26 mouse cellular contexts compared by ENCODE assay signal in genomic region chr6:39978942-39979341, GRCm38 (mm10).
DNase-seq lines count a peak whose midpoint lies in the region; ATAC-seq lines count a peak whose summit lies in the region.
"Had no signal": no experiment of that assay in that cellular context is flagged by ENCODE, and none has a peak within 500 bp of the region (broad histone marks: within the 10 kb centered on the region; RNA-seq: fewer than 3 reads in every experiment).

No protein-coding gene starts in this region.

- no peak overlapping the region for H3K4me2 ChIP-seq in liver, embryonic 12.5 days
- H3K4me2 ChIP-seq: embryonic facial prominence, embryonic 15.5 days; heart, embryonic 15.5 days; limb, embryonic 12.5 days; liver, embryonic 15.5 days; neural tube, embryonic 15.5 days had no signal

- WGBS in liver, embryonic 12.5 days (ENCODE audit: insufficient replicate concordance): 59% methylated on average over 4 of the region's 4 CpGs

- no peaks in the 10 kb centered on the region for H3K4me1 ChIP-seq in liver, embryonic 12.5 days
- H3K4me1 ChIP-seq: embryonic facial prominence, embryonic 15.5 days; forebrain, embryonic 10.5 days; heart, embryonic 15.5 days; hindbrain, embryonic 10.5 days; limb, embryonic 12.5 days; liver, embryonic 15.5 days; neural tube, embryonic 15.5 days had no signal

- intact Hi-C loops in gastrocnemius, postnatal 14 days (cut with DNase I; ENCODE audit: low total_unique reads): no loop called here

- no peak overlapping the region for H3K4me3 ChIP-seq in liver, embryonic 12.5 days
- H3K4me3 ChIP-seq: embryonic facial prominence, embryonic 15.5 days; forebrain, embryonic 10.5 days; gastrocnemius, adult 2 months; heart, adult 2 months; heart, embryonic 15.5 days; hindbrain, embryonic 10.5 days; limb, embryonic 12.5 days; liver, embryonic 15.5 days; myocyte; neural tube, embryonic 15.5 days had no signal

- no peaks in the 10 kb centered on the region for H3K9me3 ChIP-seq in liver, embryonic 12.5 days (replicated peaks)
- H3K9me3 ChIP-seq: embryonic facial prominence, embryonic 15.5 days; forebrain, embryonic 10.5 days; G1E; heart, embryonic 15.5 days; hindbrain, embryonic 10.5 days; limb, embryonic 12.5 days; liver, embryonic 15.5 days; neural tube, embryonic 15.5 days had no signal

- H3K27ac ChIP-seq in liver, embryonic 12.5 days: no peak overlapping the region
- H3K27ac ChIP-seq: embryonic facial prominence, embryonic 15.5 days; forebrain, embryonic 10.5 days; gastrocnemius, adult 2 months; heart, adult 2 months; heart, embryonic 15.5 days; hindbrain, embryonic 10.5 days; limb, embryonic 12.5 days; liver, embryonic 15.5 days; neural tube, embryonic 15.5 days had no signal

- no peak overlapping the region for H3K9ac ChIP-seq in liver, embryonic 12.5 days
- H3K9ac ChIP-seq: embryonic facial prominence, embryonic 15.5 days; heart, embryonic 15.5 days; limb, embryonic 12.5 days; liver, embryonic 15.5 days; neural tube, embryonic 15.5 days had no signal

- no peaks in the 10 kb centered on the region for H3K27me3 ChIP-seq in liver, embryonic 12.5 days (replicated peaks)
- H3K27me3 ChIP-seq: embryonic facial prominence, embryonic 15.5 days; heart, embryonic 15.5 days; limb, embryonic 12.5 days; liver, embryonic 15.5 days; neural tube, embryonic 15.5 days had no signal

- peak; percentile 25 for DNase-seq in cerebellum, adult 11-12 months
- no peak for DNase-seq in cerebellum, adult 11 months
- peak; percentile 28 for DNase-seq in heart, adult 11 months
- DNase-seq in heart, postnatal 4 days: no peak
- peak; percentile 45 to 46 for DNase-seq in right cerebral cortex, postnatal 10 days (ENCODE audit: low spot score in 2 of 2)
- DNase-seq in right cerebral cortex, postnatal 14 days: no peak
- DNase-seq in gastrocnemius, postnatal 14 days: no peak
- DNase-seq: embryo, embryonic 11 days; gastrocnemius, adult 2 months; heart, adult 2 months; kidney, adult 2 months; kidney, postnatal 25 days; midbrain, embryonic 14.5 days; spleen, adult 18-20 months had no signal

- no peak for ATAC-seq in liver, embryonic 12.5 days
- ATAC-seq: CD4-positive, CD25-positive, alpha-beta regulatory T cell, adult 4 months; lung, postnatal 0 days had no signal

- no peaks in the 10 kb centered on the region for H3K36me3 ChIP-seq in liver, embryonic 12.5 days
- H3K36me3 ChIP-seq: embryonic facial prominence, embryonic 15.5 days; forebrain, embryonic 10.5 days; G1E; heart, embryonic 15.5 days; hindbrain, embryonic 10.5 days; limb, embryonic 12.5 days; liver, embryonic 15.5 days; neural tube, embryonic 15.5 days had no signal

Comparison
In these comparisons a context has a peak if more than half of its experiments do, and no peak if none do; other contexts are left out.
1. DNase-seq: peak in cerebellum, adult 11-12 months (single experiment), heart, adult 11 months (single experiment) and right cerebral cortex, postnatal 10 days (2 of 2); none in cerebellum, adult 11 months (single experiment), heart, postnatal 4 days (single experiment), right cerebral cortex, postnatal 14 days (single experiment) and gastrocnemius, postnatal 14 days (single experiment).